Mouse (Mus musculus): ENCODE data around the gene Klk8.

Gene Klk8

GRCm38 (mm10) chr7:43797333-43797769, at the start of gene Klk8:
TSS of gene Klk8 (plus strand) at chr7:43797577.
- peak; percentile 17 for DNase-seq

GRCm38 (mm10) chr7:43747788-43748187, 49.6 kb upstream of the Klk8 start:
- DNase-seq = no peak

GRCm38 (mm10) chr7:43752806-43753205, 44.6 kb upstream of the Klk8 start:
- no peak for DNase-seq

DNA sequence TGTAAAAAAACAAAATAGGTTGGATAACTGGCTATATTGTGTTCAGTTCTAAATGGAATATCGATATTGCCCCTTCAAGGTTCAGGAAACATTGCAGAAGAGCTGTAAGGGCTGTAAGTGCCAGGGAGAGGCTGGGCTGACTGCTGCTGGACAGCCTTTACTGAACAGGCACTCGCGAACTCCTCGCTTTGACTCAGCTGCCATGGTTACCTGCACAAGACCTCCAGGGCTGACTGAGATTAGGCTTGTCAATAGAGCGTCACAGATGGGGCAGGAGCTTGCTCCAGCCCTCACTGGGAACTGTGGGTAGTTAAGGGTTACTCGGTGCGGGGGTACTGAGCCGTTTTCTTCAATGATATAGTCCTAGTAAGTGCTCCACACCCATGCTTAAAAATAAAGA, 30.9 kb upstream of the Klk8 start:
- DNase-seq = no peak

DNA sequence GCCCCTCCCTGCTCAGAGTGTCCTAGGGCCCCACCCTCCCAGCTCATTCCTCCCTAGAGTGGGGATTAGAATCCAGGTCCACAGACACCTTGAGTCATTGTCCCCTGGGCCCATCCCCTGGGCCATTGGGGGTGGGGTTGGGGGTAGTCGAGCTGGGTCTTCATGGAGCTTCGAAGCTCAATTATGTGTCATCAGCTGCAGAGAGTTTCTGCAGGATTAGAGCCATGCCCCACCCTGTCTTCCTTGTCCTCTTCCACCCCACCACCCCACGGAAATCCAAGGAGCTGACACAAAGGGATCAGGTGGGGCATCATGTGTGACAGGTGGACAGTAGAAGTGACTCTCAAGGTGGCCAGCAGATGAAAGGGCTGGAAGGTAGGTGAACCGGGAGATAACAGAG, 28.8 kb upstream of the Klk8 start, which contains the start of gene Klk12:
Gene Klk12, plus strand, starts transcription at position 301 of the 400 bp plus-strand sequence.
- no peak for DNase-seq

GRCm38 (mm10) chr7:43769636-43770035, 27.7 kb upstream of the Klk8 start:
- DNase-seq = no peak

DNA sequence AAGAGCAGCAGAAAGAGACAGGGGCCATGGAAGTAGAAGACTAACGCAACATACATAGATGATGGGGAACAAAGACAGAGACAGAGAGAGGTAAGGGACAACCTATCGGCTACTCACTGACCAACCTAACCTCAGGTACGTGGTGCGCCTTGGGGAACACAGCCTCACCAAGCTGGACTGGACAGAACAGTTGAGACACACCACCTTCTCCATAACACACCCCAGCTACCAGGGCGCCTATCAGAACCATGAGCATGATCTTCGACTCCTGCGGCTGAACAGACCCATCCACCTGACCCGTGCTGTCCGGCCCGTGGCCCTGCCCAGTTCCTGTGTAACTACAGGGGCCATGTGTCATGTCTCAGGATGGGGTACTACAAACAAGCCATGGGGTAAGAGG, 26.7 kb upstream of the Klk8 start:
- peak; percentile 1 for DNase-seq

DNA sequence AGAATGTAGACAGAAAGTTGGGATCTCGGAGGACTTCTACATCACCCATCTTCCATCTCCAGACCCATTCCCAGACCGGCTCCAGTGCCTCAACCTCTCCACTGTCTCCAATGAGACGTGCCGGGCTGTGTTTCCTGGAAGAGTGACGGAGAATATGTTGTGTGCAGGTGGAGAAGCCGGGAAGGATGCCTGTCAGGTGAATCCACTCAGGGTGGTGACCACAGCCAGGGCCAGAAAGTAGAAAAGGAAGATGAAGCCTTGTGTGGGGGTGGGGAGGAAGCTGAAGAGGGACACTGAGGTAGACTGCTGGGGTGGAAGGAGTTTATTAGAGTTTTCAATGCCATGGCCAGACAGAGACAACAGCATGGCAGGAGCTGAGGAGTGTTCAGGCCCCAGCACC, 25.5 kb upstream of the Klk8 start:
- DNase-seq = peak; percentile 1

- peak; percentile 1 for DNase-seq
Observed at GRCm38 (mm10) chr7:43772901-43773300, 24.5 kb upstream of the Klk8 start.

GRCm38 (mm10) chr7:43774364-43774763, 23.0 kb upstream of the Klk8 start, which contains the start of gene Klk11:
TSS of gene Klk11 (plus strand) at chr7:43774604.
- DNase-seq = no peak

- DNase-seq = peak; percentile 1
Observed at GRCm38 (mm10) chr7:43774802-43775201, 22.6 kb upstream of the Klk8 start.

DNA sequence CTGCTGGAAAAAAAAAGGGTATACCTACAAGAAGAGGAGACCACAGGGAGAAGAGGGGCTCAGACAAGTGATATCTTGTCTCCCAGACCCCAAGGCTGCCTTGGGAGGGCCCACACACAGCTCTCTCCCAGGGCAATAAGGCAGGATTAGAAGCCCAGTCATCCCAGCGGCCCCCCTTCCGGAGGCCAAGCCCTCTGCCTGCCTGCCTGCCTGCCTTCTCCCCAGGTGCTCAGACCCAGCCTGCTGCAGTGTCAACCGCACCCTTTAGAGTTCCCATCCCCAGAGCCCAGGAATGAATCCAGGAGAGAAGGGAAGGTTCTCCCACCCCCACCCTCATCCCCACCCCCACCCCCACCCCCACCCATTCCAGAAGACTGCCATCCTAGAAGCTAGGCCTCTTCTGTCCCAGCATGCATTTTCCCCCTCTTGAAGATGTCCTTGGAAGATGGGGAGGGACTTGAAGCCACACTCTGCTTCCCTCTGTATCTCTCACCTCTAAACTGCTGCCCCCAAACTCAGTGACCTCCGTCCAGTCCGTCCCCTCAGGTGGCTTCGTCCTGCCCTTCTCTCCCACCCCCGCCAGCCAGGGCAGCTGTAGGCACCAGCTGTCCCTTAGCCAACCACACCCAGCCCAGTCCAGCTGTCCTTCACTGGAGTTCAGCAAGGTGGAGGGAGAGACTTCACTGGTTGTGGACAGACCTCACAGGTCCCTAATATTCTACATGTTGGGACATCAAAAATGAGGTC, 21.9 kb upstream of the Klk8 start:
- no peak for DNase-seq

DNA sequence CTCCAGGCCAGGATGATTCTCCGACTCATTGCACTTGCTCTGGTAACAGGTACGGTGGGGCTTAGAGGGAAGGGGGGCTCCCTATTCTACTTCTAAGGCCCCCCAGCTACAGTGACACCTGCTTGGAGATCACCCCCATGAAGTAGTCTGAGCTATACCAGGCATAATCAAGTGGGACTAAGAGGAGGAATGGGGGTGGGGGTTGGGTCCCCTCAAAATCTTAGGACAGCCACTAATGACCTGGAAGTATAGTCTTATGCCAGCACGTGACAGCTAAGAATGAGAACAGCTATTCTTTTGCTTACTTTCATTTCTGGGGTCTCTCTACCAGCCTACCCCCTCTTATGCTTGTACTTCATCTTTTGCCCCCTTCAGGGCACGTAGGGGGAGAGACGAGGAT, 20.9 kb upstream of the Klk8 start:
- no peak for DNase-seq

DNA sequence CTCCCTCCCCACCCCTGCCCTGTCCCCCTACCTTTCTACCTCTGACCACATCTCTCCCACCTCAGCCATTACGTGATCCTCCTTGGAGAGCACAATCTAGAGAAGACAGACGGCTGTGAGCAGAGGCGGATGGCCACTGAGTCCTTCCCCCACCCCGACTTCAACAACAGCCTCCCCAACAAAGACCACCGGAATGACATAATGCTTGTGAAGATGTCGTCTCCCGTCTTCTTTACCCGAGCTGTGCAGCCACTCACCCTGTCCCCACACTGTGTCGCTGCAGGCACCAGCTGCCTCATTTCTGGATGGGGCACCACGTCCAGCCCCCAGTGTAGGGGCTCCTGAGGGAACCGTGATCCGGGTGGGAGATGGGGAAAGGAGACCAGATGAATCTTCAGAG, 20.0 kb upstream of the Klk8 start:
- DNase-seq = no peak

GRCm38 (mm10) chr7:43778176-43778970, 19.0 kb upstream of the Klk8 start:
- no peak for DNase-seq

DNA sequence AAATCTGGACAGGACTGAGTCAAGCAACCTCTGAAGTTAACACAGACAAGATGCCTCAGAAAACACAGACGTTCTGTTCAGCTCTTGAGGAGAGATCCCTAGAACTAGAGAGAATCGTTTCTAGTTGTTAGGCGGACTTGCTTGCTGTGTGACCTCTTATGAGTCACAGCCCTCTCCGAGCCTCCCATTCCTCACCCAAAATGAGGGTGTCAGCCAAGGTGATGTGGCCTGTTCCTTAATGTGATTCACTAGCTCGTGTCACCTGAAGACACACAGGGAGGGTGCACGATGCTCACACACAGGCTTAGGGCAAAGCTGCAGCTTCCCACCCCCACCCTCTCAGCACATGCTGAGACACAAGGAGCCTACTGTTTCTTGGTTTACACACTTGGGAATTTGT, 17.1 kb upstream of the Klk8 start:
- DNase-seq = no peak

GRCm38 (mm10) chr7:43780746-43781145, 16.6 kb upstream of the Klk8 start, which contains the start of gene Klk10:
TSS of gene Klk10 (plus strand) at chr7:43781035.
- DNase-seq = no peak

- no peak for DNase-seq
Observed at GRCm38 (mm10) chr7:43781541-43781940, 15.8 kb upstream of the Klk8 start.

DNA sequence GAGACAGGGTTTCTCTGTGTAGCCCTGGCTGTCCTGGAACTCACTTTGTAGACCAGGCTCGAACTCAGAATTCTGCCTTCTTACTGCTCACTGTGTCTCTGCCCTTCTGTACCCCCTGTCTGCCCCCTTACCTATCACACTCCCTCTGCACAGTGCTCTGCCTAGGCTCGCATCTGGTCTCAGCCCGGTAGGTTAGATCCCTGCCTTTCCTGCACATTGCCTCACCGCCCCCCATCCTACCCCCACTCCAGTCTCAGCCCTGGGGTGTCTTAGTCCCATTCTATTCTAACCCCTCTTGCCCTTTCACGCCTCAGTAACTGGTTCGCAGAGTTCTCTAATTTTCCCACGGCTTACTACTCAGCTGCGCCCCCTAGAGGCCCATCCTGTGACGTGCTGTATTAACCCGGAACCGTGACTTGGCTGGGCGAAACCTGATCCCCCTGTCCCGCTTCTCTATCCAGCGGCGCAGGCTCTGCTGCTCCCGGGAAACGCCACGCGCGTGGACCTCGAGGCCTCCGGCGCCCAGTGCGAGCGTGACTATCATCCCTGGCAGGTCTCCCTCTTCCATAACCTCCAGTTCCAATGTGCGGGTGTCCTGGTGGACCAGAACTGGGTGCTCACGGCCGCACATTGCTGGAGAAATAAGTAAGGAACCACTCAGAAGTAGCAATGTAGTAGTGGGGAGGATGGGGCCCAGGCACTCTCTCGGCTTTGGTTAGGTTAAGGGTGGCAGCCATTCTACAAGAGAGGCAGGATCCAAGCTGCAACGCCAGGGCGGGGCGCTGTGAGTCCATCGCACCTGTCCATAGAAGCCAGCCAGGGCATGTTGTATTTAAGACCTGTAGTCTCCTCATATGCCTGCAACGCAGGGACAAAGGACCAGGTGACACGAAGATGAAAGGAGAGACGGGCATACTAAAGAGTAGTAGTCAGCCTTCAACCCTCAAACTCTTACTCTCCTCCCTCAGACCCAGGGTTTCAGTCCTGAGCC, 14.8 kb upstream of the Klk8 start:
- peak; percentile 78 for DNase-seq

- DNase-seq = no peak
Observed at GRCm38 (mm10) chr7:43785286-43785685, 12.1 kb upstream of the Klk8 start.

GRCm38 (mm10) chr7:43788096-43788495, 9.3 kb upstream of the Klk8 start:
- no peak for DNase-seq

DNA sequence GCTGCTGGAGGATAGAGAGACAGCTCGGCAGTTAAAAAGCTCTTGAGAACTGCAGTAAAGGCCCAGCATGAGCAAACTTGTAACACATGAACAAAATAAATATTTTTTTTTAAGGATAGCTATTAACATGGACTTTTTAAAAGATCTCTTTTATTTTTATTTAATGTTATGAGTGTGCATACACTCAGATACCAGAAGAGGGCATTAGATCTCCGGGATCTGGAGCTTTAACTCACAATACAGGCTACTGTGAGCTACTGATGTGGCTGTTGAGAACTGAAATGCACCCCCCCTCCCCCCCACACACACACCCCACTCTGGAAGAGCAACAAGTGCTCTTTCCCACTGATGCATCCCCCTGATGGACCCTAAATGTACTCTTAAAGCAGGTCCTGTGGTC, 8.1 kb upstream of the Klk8 start:
- DNase-seq = no peak

DNA sequence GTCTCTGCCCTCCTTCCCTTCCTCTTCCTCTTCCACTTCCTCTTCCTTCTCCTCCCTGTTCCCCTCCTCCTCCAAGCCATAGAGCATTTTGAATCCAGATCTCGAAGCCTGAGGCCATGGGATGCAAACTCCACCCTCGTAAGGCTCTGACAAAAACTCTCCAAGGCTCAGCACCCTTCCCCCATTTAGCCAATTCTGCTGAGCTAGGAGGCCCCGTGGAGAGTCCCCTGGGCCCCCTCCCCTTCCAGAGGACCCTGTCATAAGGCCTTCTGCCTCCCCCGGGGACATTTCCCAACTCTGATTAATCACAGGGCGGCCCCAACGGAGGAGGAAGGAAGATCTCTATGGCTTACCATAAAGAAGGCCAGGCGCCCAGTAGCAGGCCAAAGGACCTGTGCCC, 5.8 kb upstream of the Klk8 start, which contains the start of gene Klk9:
Gene Klk9, plus strand, starts transcription at position 301 of the 400 bp plus-strand sequence.
- DNase-seq = no peak

Measured in kidney, adult 18-20 months (tissue).